Mouse (Mus musculus): ENCODE measurements at regions not wholly inside any gene's neighbourhood (a gene's known extent, or its start where the extent isn't known, plus 50 kb on each side); places are given as distances from the start of the nearest gene placed in this dataset.

GRCm38 (mm10) chr2:148107607-148108115 lies 60.9 kb upstream of the Foxa2 start:
- Histone ChIP-seq H3K27me3 (ENCODE audit: insufficient read depth, low read length) (no peaks in the 10 kb centered on the region), H3K27ac (ENCODE audit: low read depth) (no peak overlapping the region), H3K9me3 (ENCODE audit: low read length) (no peaks in the 10 kb centered on the region), H3K4me3 (ENCODE audit: low read depth, low read length) (no peak overlapping the region), H3K9ac (replicated peaks) (no peak overlapping the region), H3K36me3 (replicated peaks; ENCODE audit: insufficient read depth, low read length) (no peaks in the 10 kb centered on the region), H3K4me1 (ENCODE audit: insufficient read depth) (no peaks in the 10 kb centered on the region), H3K4me2 (ENCODE audit: low read depth, low read length) (no peak overlapping the region)
- 50% methylated on average over 5 of the region's 5 CpGs for WGBS (ENCODE audit: insufficient replicate concordance)
- TF ChIP-seq CTCF (IDR thresholded peaks at IDR 0.05; ENCODE audit: low read depth) (no peak), EP300 (IDR thresholded peaks at IDR 0.05; ENCODE audit: low read depth) (no peak)
- no peak for ATAC-seq
- no peak for DNase-seq

GRCm38 (mm10) chr2:148110149-148110548 lies 63.4 kb upstream of the Foxa2 start:
- Histone ChIP-seq H3K9ac (replicated peaks) (no peak overlapping the region), H3K27me3 (ENCODE audit: insufficient read depth, low read length) (no peaks in the 10 kb centered on the region), H3K9me3 (ENCODE audit: low read length) (no peaks in the 10 kb centered on the region), H3K36me3 (replicated peaks; ENCODE audit: insufficient read depth, low read length) (no peaks in the 10 kb centered on the region), H3K4me3 (ENCODE audit: low read depth, low read length) (no peak overlapping the region), H3K27ac (ENCODE audit: low read depth) (no peak overlapping the region), H3K4me2 (ENCODE audit: low read depth, low read length) (no peak overlapping the region), H3K4me1 (ENCODE audit: insufficient read depth) (no peaks in the 10 kb centered on the region)
- 59% methylated on average over 2 of the region's 2 CpGs for WGBS (ENCODE audit: insufficient replicate concordance)
- no peak for ATAC-seq
- no peak for DNase-seq
- TF ChIP-seq CTCF (IDR thresholded peaks at IDR 0.05; ENCODE audit: low read depth), result peak; percentile 71
- no peak for TF ChIP-seq EP300 (IDR thresholded peaks at IDR 0.05; ENCODE audit: low read depth)

- DNase-seq (no peak), ATAC-seq (no peak)
- Histone ChIP-seq H3K4me1 (ENCODE audit: insufficient read depth) (no peaks in the 10 kb centered on the region), H3K4me3 (ENCODE audit: low read depth, low read length) (no peak overlapping the region), H3K27ac (ENCODE audit: low read depth) (no peak overlapping the region), H3K36me3 (replicated peaks; ENCODE audit: insufficient read depth, low read length) (no peaks in the 10 kb centered on the region), H3K9me3 (ENCODE audit: low read length) (no peaks in the 10 kb centered on the region), H3K9ac (replicated peaks) (no peak overlapping the region), H3K27me3 (ENCODE audit: insufficient read depth, low read length) (no peaks in the 10 kb centered on the region), H3K4me2 (ENCODE audit: low read depth, low read length) (0 out of 2 replicates have a peak overlapping the region, but pooled peaks have one; percentile 44)
- 18% methylated on average over 10 of the region's 10 CpGs for WGBS (ENCODE audit: insufficient replicate concordance)
- TF ChIP-seq CTCF (IDR thresholded peaks at IDR 0.05; ENCODE audit: low read depth), result peak; percentile 72
- no peak for TF ChIP-seq EP300 (IDR thresholded peaks at IDR 0.05; ENCODE audit: low read depth)
Measured at GRCm38 (mm10) chr2:148111889-148112288, 65.1 kb upstream of the Foxa2 start.

- no peaks in the 10 kb centered on the region for H3K36me3 ChIP-seq (replicated peaks; ENCODE audit: insufficient read depth, low read length)
- ATAC-seq, result no peak
- no peaks in the 10 kb centered on the region for H3K9me3 ChIP-seq (ENCODE audit: low read length)
- no peak overlapping the region for H3K27ac ChIP-seq (ENCODE audit: low read depth)
- no peak for DNase-seq
- H3K4me2 ChIP-seq (ENCODE audit: low read depth, low read length), result no peak overlapping the region
- no peak for TF ChIP-seq EP300 (IDR thresholded peaks at IDR 0.05; ENCODE audit: low read depth)
- TF ChIP-seq CTCF (IDR thresholded peaks at IDR 0.05; ENCODE audit: low read depth), result no peak
- no peaks in the 10 kb centered on the region for H3K4me1 ChIP-seq (ENCODE audit: insufficient read depth)
- no peak overlapping the region for H3K9ac ChIP-seq (replicated peaks)
- WGBS (ENCODE audit: insufficient replicate concordance), result 30% methylated on average over 2 of the region's 2 CpGs
- H3K27me3 ChIP-seq (ENCODE audit: insufficient read depth, low read length), result no peaks in the 10 kb centered on the region
- H3K4me3 ChIP-seq (ENCODE audit: low read depth, low read length), result no peak overlapping the region
Measured at GRCm38 (mm10) chr2:148113184-148113583, 66.4 kb upstream of the Foxa2 start.

- Histone ChIP-seq H3K9me3 (ENCODE audit: low read length) (no peaks in the 10 kb centered on the region), H3K27ac (ENCODE audit: low read depth) (no peak overlapping the region), H3K4me3 (ENCODE audit: low read depth, low read length) (no peak overlapping the region), H3K27me3 (ENCODE audit: insufficient read depth, low read length) (no peaks in the 10 kb centered on the region), H3K36me3 (replicated peaks; ENCODE audit: insufficient read depth, low read length) (no peaks in the 10 kb centered on the region), H3K4me2 (ENCODE audit: low read depth, low read length) (no peak overlapping the region), H3K9ac (replicated peaks) (no peak overlapping the region), H3K4me1 (ENCODE audit: insufficient read depth) (no peaks in the 10 kb centered on the region)
- 23% methylated on average over 4 of the region's 4 CpGs for WGBS (ENCODE audit: insufficient replicate concordance)
- ATAC-seq (peak; percentile 78), DNase-seq (peak; percentile 18)
- TF ChIP-seq EP300 (IDR thresholded peaks at IDR 0.05; ENCODE audit: low read depth), result no peak
- TF ChIP-seq CTCF (IDR thresholded peaks at IDR 0.05; ENCODE audit: low read depth), result no peak
Measured at GRCm38 (mm10) chr2:148114600-148114999, 67.8 kb upstream of the Foxa2 start.

- ATAC-seq (no peak), DNase-seq (no peak)
- H3K4me1 ChIP-seq (ENCODE audit: insufficient read depth), result no peaks in the 10 kb centered on the region
- H3K9ac ChIP-seq (replicated peaks), result no peak overlapping the region
- WGBS (ENCODE audit: insufficient replicate concordance), result 68% methylated on average over 3 of the region's 3 CpGs
- no peaks in the 10 kb centered on the region for H3K36me3 ChIP-seq (replicated peaks; ENCODE audit: insufficient read depth, low read length)
- H3K4me3 ChIP-seq (ENCODE audit: low read depth, low read length), result no peak overlapping the region
- H3K27ac ChIP-seq (ENCODE audit: low read depth), result no peak overlapping the region
- no peak overlapping the region for H3K4me2 ChIP-seq (ENCODE audit: low read depth, low read length)
- H3K27me3 ChIP-seq (ENCODE audit: insufficient read depth, low read length), result no peaks in the 10 kb centered on the region
- H3K9me3 ChIP-seq (ENCODE audit: low read length), result no peaks in the 10 kb centered on the region
- no peak for TF ChIP-seq EP300 (IDR thresholded peaks at IDR 0.05; ENCODE audit: low read depth)
Measured at GRCm38 (mm10) chr2:148116033-148116790, 69.4 kb upstream of the Foxa2 start.

All from liver, postnatal 0 days (tissue).